Mouse (Mus musculus) hindbrain, postnatal 0 days (tissue): ENCODE measurements at regions not wholly inside any gene's neighbourhood (a gene's known extent, or its start where the extent isn't known, plus 50 kb on each side); places are given as distances from the start of the nearest gene placed in this dataset.

Experiments
- ATAC-seq: fragments of 200-750 bp; cut with Nextera tagmentation; 2 replicates; pipeline ENCODE4 v1.8.0; 2017; ENCODE audit warnings: mild to moderate bottlenecking, moderate TSS enrichment, moderate library complexity
- DNase-seq: peaks from one replicate; pipeline ENCODE4 v3.0.0-alpha.2; 2015; ENCODE audit warnings: low spot score
- H3K27ac ChIP-seq: fragments of 300-500 bp; sonication (generic); 2 replicates; pipeline ENCODE4 v1.5.1; 2014; ENCODE audit warnings: mild to moderate bottlenecking
- H3K27me3 ChIP-seq: fragments of 300-500 bp; sonication (generic); 2 replicates; pipeline ENCODE4 v1.6.1; 2014; ENCODE audit warnings: low read length, mixed read lengths; ENCODE audit not compliant: insufficient read depth
- H3K36me3 ChIP-seq: fragments of 300-500 bp; sonication (generic); 2 replicates; pipeline ENCODE4 v1.6.1; 2014; ENCODE audit warnings: low read length, mixed read lengths; ENCODE audit not compliant: insufficient read depth
- H3K4me1 ChIP-seq: fragments of 300-500 bp; sonication (generic); 2 replicates; pipeline ENCODE4 v1.6.1; 2014; ENCODE audit warnings: antibody characterized with exemption, low read length, mixed read lengths; ENCODE audit not compliant: insufficient read depth
- H3K4me2 ChIP-seq: fragments of 300-500 bp; sonication (generic); 2 replicates; pipeline ENCODE4 v1.6.1; 2014; ENCODE audit warnings: low read depth, mild to moderate bottlenecking, low read length, moderate library complexity, mixed read lengths
- H3K4me3 ChIP-seq: fragments of 300-500 bp; sonication (generic); 2 replicates; pipeline ENCODE4 v1.5.1; 2014; ENCODE audit warnings: low read length
- H3K9ac ChIP-seq: fragments of 300-500 bp; sonication (generic); replicated peaks from 2 replicates; pipeline ENCODE4 v1.6.1; 2014; ENCODE audit warnings: mild to moderate bottlenecking, low read length, moderate library complexity, mixed read lengths
- H3K9me3 ChIP-seq: fragments of 300-500 bp; sonication (generic); 2 replicates; pipeline ENCODE4 v1.6.1; 2016; ENCODE audit warnings: low read length, mixed read lengths
- CTCF ChIP-seq: IDR thresholded peaks from 2 replicates; pipeline ENCODE4 v1.5.1; 2016; ENCODE audit warnings: antibody characterized with exemption, control low read depth, low read depth
- WGBS: fragments of 180-500 bp; shearing (Covaris S2); extraction: QIAGEN DNeasy Blood & Tissue Kit; methylation state at CpG from one replicate; pipeline ENCODE4 v1.1.7; 2014; 5-methylcytosine and 5-hydroxymethylcytosine counted together

- H3K27me3 ChIP-seq, result no peaks in the 10 kb centered on the region
- DNase-seq, result no peak
- WGBS, result 88% methylated on average over 2 of the region's 2 CpGs
- no peaks in the 10 kb centered on the region for H3K4me1 ChIP-seq
- no peak overlapping the region for H3K4me3 ChIP-seq
- no peaks in the 10 kb centered on the region for H3K9me3 ChIP-seq
- H3K4me2 ChIP-seq, result no peak overlapping the region
- H3K36me3 ChIP-seq, result no peaks in the 10 kb centered on the region
- ATAC-seq, result no peak
- H3K27ac ChIP-seq, result no peak overlapping the region
- TF ChIP-seq CTCF, result no peak
- no peak overlapping the region for H3K9ac ChIP-seq
These were observed 182.6 kb downstream of the Gm19410 start for GRCm38 (mm10) chr8:35948146-35948545.

- Histone ChIP-seq H3K4me3 (no peak overlapping the region), H3K9ac (no peak overlapping the region), H3K36me3 (no peaks in the 10 kb centered on the region), H3K4me2 (no peak overlapping the region), H3K9me3 (no peaks in the 10 kb centered on the region), H3K27me3 (no peaks in the 10 kb centered on the region), H3K4me1 (no peaks in the 10 kb centered on the region), H3K27ac (no peak overlapping the region)
- DNase-seq (peak; percentile 65), ATAC-seq (no peak)
- WGBS, result 44% methylated on average over 9 of the region's 9 CpGs
- no peak for TF ChIP-seq CTCF
These were observed 183.2 kb downstream of the Gm19410 start for GRCm38 (mm10) chr8:35948751-35949183.

- TF ChIP-seq CTCF, result no peak
- WGBS, result 91% methylated on average over 2 of the region's 2 CpGs
- Histone ChIP-seq H3K4me3 (no peak overlapping the region), H3K4me2 (no peak overlapping the region), H3K9me3 (no peaks in the 10 kb centered on the region), H3K36me3 (no peaks in the 10 kb centered on the region), H3K9ac (no peak overlapping the region), H3K4me1 (no peaks in the 10 kb centered on the region), H3K27ac (no peak overlapping the region), H3K27me3 (no peaks in the 10 kb centered on the region; the same call in 1 of the 2 replicates)
- ATAC-seq (no peak), DNase-seq (no peak)
These were observed 189.9 kb downstream of the Gm19410 start for GRCm38 (mm10) chr8:35955506-35955905.

GRCm38 (mm10) chr8:35956319-35956718 lies 190.7 kb downstream of the Gm19410 start:
- Histone ChIP-seq H3K4me1 (no peaks in the 10 kb centered on the region), H3K36me3 (no peaks in the 10 kb centered on the region), H3K4me2 (no peak overlapping the region), H3K27me3 (no peaks in the 10 kb centered on the region; the same call in 1 of the 2 replicates), H3K4me3 (no peak overlapping the region), H3K9ac (no peak overlapping the region), H3K9me3 (no peaks in the 10 kb centered on the region), H3K27ac (no peak overlapping the region)
- WGBS, result 32% methylated on average over 2 of the region's 2 CpGs
- ATAC-seq (no peak), DNase-seq (no peak)
- TF ChIP-seq CTCF, result no peak

DNA sequence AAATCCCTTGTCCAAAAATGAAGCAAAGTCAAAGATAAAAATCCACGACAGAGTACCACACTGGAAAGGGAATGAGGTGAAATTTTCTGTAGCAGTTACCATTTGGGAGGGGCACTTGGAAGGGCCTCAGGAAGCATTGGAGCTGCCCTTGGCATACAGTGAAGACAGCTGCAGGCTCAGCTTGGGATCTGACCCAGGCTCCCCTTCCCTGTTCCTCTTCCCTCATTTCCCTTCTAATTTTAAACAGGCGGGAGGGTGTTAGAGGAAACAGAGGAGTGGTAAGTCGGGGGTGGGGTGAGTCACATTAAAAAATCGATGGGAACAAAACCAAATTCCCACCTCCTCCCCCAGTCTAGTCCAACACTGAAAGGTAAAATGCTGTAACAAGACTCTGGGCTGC lies 193.6 kb downstream of the Gm19410 start:
- DNase-seq (peak; percentile 59), ATAC-seq (peak; percentile 71)
- no peaks in the 10 kb centered on the region for H3K9me3 ChIP-seq
- no peak overlapping the region for H3K27ac ChIP-seq
- no peak for TF ChIP-seq CTCF
- H3K4me1 ChIP-seq, result no peaks in the 10 kb centered on the region
- no peak overlapping the region for H3K4me2 ChIP-seq
- no peak overlapping the region for H3K4me3 ChIP-seq
- no peak overlapping the region for H3K9ac ChIP-seq
- H3K36me3 ChIP-seq, result no peaks in the 10 kb centered on the region
- no peaks in the 10 kb centered on the region; the same call in 1 of the 2 replicates for H3K27me3 ChIP-seq
- 57% methylated on average over 4 of the region's 4 CpGs for WGBS

GRCm38 (mm10) chr8:35960867-35961614 lies 195.5 kb downstream of the Gm19410 start:
- H3K4me3 ChIP-seq, result no peak overlapping the region
- H3K9ac ChIP-seq, result no peak overlapping the region
- no peak for ATAC-seq
- no peaks in the 10 kb centered on the region for H3K9me3 ChIP-seq
- no peak overlapping the region for H3K4me2 ChIP-seq
- H3K27me3 ChIP-seq, result no peaks in the 10 kb centered on the region; the same call in 1 of the 2 replicates
- DNase-seq, result no peak
- H3K4me1 ChIP-seq, result no peaks in the 10 kb centered on the region
- TF ChIP-seq CTCF, result no peak
- 62% methylated on average over 9 of the region's 9 CpGs for WGBS
- no peak overlapping the region for H3K27ac ChIP-seq
- H3K36me3 ChIP-seq, result no peaks in the 10 kb centered on the region

GRCm38 (mm10) chr8:35961615-35962220 lies 196.1 kb downstream of the Gm19410 start:
- no peaks in the 10 kb centered on the region for H3K9me3 ChIP-seq
- DNase-seq (peak; percentile 37), ATAC-seq (0 out of 2 replicates have a peak, but pooled peaks have one; percentile 18)
- 36% methylated on average over 20 of the region's 20 CpGs for WGBS
- H3K4me2 ChIP-seq, result peak overlapping the region; percentile 34
- H3K4me3 ChIP-seq, result no peak overlapping the region
- TF ChIP-seq CTCF, result no peak
- no peaks in the 10 kb centered on the region for H3K4me1 ChIP-seq
- H3K27me3 ChIP-seq, result no peaks in the 10 kb centered on the region; the same call in 1 of the 2 replicates
- H3K36me3 ChIP-seq, result no peaks in the 10 kb centered on the region
- no peak overlapping the region for H3K9ac ChIP-seq
- H3K27ac ChIP-seq, result no peak overlapping the region
